Mouse (Mus musculus) cerebellum, adult 2 months (tissue): ENCODE measurements around the gene Psmd1.

ENCODE experiments used
- CTCF ChIP-seq: fragments of 200-500 bp; IDR thresholded peaks from 2 replicates; pipeline ENCODE4 v1.5.1; 2011; ENCODE audit warnings: low read depth, mild to moderate bottlenecking, control low read depth, low read length, moderate library complexity, borderline replicate concordance; ENCODE audit not compliant: insufficient read depth
- POLR2A ChIP-seq: fragments of 200-500 bp; IDR thresholded peaks from 2 replicates; pipeline ENCODE4 v1.6.1; 2011; ENCODE audit warnings: low read length, control low read depth, borderline replicate concordance; ENCODE audit not compliant: insufficient read depth

GRCm38 (mm10) chr1:86126036-86126435, 61.8 kb downstream of the Psmd1 start:
- TF ChIP-seq POLR2A (no peak), CTCF (no peak)
